Mouse (Mus musculus) myocyte (in vitro differentiated cells): Measurements from ENCODE around the gene Cwf19l2.
"Not testable (repeated sequence)": the region's sequence is repeated elsewhere in the genome, so short reads cannot be mapped to it uniquely, and the experiment has no call there.

ENCODE experiments used
- E2F4 ChIP-seq: IDR thresholded peaks from one replicate; pipeline ENCODE4 v1.6.1; 2011; ENCODE audit warnings: mild to moderate bottlenecking, control low read depth, moderate library complexity; ENCODE audit not compliant: insufficient read depth
- MYOD1 ChIP-seq, 3 experiments: IDR thresholded peaks; one replicate each; pipeline ENCODE4 v1.6.1; 2011; ENCODE audit warnings: control low read depth in 2 of 3, low read depth in 2 of 3, mild to moderate bottlenecking in 2 of 3, moderate library complexity in 1 of 3; ENCODE audit not compliant: insufficient read length in 2 of 3, control insufficient read depth in 1 of 3
- MYOG ChIP-seq, 3 experiments: IDR thresholded peaks; one replicate each; pipeline ENCODE4 v1.6.1; 2011; ENCODE audit warnings: control low read depth in 2 of 3, low read depth in 2 of 3, mild to moderate bottlenecking in 2 of 3; ENCODE audit not compliant: insufficient read length in 2 of 3, control insufficient read depth in 1 of 3, insufficient read depth in 1 of 3
- POLR2A ChIP-seq: IDR thresholded peaks from one replicate; pipeline ENCODE4 v1.6.1; 2011; ENCODE audit warnings: low read depth, mild to moderate bottlenecking, control low read depth, moderate library complexity; ENCODE audit not compliant: insufficient read length

GRCm38 (mm10) chr9:3439555-3440300, 36.3 kb downstream of the Cwf19l2 start:
- TF ChIP-seq E2F4; POLR2A; MYOG (IDR thresholded peaks at IDR 0.05; ENCODE audit: control insufficient read depth in 1 of 3, insufficient read depth in 1 of 3, insufficient read length in 2 of 3, low read depth in 2 of 3); MYOD1 (IDR thresholded peaks at IDR 0.05; ENCODE audit: control insufficient read depth in 1 of 3, insufficient read length in 2 of 3, low read depth in 2 of 3): not testable (repeated sequence)
